Mouse (Mus musculus) left cerebral cortex, postnatal 36 days (tissue): Measurements from ENCODE around the gene Bcl7c. TPM values are rescaled to one million over a fixed set of nuclear protein-coding genes. Genes with fewer than 3 reads are reported as not detected.

Experiments
- DNase-seq, 2 experiments: peaks; one replicate each; pipeline ENCODE4 v3.0.0; 2021 to 2022; ENCODE audit warnings: low spot score in 2 of 2, mixed read lengths in 1 of 2
- intact Hi-C: fragments of 180-260 bp; cut with DNase I; formaldehyde crosslinking; loops from one replicate; pipeline ENCODE4 v1.15.1; 2025
- total RNA-seq, 2 experiments: library from RNA; stranded (reverse); gene quantifications; 2 replicates each; pipeline ENCODE4 v1.2.3; 2021

Gene Bcl7c
- total RNA-seq, 2 experiments from 2014 or later = 37.9 to 47.9 TPM

- DNase-seq = no peak
- intact Hi-C loops = no loop called here
These were observed 19.0 kb downstream of the Bcl7c start for GRCm38 (mm10) chr7:127689626-127690280.

GRCm38 (mm10) chr7:127688935-127689334 lies 19.8 kb downstream of the Bcl7c start:
- intact Hi-C loops = no loop called here
- no peak for DNase-seq

GRCm38 (mm10) chr7:127686740-127687449 lies 21.8 kb downstream of the Bcl7c start:
- intact Hi-C loops = no loop called here
- no peak for DNase-seq

- intact Hi-C loops = no loop called here
- no peak for DNase-seq
These were observed 23.3 kb downstream of the Bcl7c start for GRCm38 (mm10) chr7:127685304-127686018.

GRCm38 (mm10) chr7:127681888-127682553 lies 26.7 kb downstream of the Bcl7c start:
- DNase-seq = no peak
- intact Hi-C loops = no loop called here

GRCm38 (mm10) chr7:127680541-127680940 lies 28.2 kb downstream of the Bcl7c start:
- intact Hi-C loops = no loop called here
- no peak for DNase-seq

GRCm38 (mm10) chr7:127678811-127679210 lies 29.9 kb downstream of the Bcl7c start:
- DNase-seq = no peak
- intact Hi-C loops = loop anchor here (5.0 kb wide), 1 partner anchor 63 kb away; the partner anchor contains the start of gene Fbxl19

GRCm38 (mm10) chr7:127677609-127678008 lies 31.1 kb downstream of the Bcl7c start:
- intact Hi-C loops = loop anchor here (5.0 kb wide), 1 partner anchor 65 kb away; the partner anchor contains the start of gene Fbxl19
- no peak for DNase-seq

GRCm38 (mm10) chr7:127677077-127677476 lies 31.7 kb downstream of the Bcl7c start:
- intact Hi-C loops = loop anchor here (5.0 kb wide), 1 partner anchor 65 kb away; the partner anchor contains the start of gene Fbxl19
- no peak for DNase-seq

- DNase-seq = peak in 1 of 2 experiments; percentile 49
- intact Hi-C loops = loop anchor here (2.0 to 5.0 kb wide), 2 partner anchors 33 to 67 kb away; partner anchors contain the start of genes Bcl7c and Fbxl19
These were observed 33.3 kb downstream of the Bcl7c start for GRCm38 (mm10) chr7:127675391-127675811.

- intact Hi-C loops = loop anchor here (2.0 to 5.0 kb wide), 2 partner anchors 34 to 67 kb away; partner anchors contain the start of genes Bcl7c and Fbxl19
- DNase-seq = peak; percentile 82 to 86
These were observed 33.8 kb downstream of the Bcl7c start for GRCm38 (mm10) chr7:127674977-127675376.

GRCm38 (mm10) chr7:127672776-127673175 lies 36.0 kb downstream of the Bcl7c start:
- no peak for DNase-seq
- intact Hi-C loops = no loop called here

GRCm38 (mm10) chr7:127671880-127672774 lies 36.6 kb downstream of the Bcl7c start:
- intact Hi-C loops = no loop called here
- DNase-seq = no peak

GRCm38 (mm10) chr7:127667171-127667570 lies 41.6 kb downstream of the Bcl7c start:
- intact Hi-C loops = no loop called here
- no peak for DNase-seq

- DNase-seq = no peak
- intact Hi-C loops = no loop called here
These were observed 42.1 kb downstream of the Bcl7c start for GRCm38 (mm10) chr7:127666679-127667078.

GRCm38 (mm10) chr7:127666066-127666654 lies 42.6 kb downstream of the Bcl7c start:
- intact Hi-C loops = no loop called here
- no peak for DNase-seq

- no peak for DNase-seq
- intact Hi-C loops = no loop called here
These were observed 45.8 kb downstream of the Bcl7c start for GRCm38 (mm10) chr7:127662926-127663325.

GRCm38 (mm10) chr7:127661833-127662232 lies 46.9 kb downstream of the Bcl7c start:
- intact Hi-C loops = no loop called here
- DNase-seq = no peak
